Mouse (Mus musculus) stomach, adult 2 months (tissue): ENCODE data around the gene Abcb10. TPM values are rescaled to one million over a fixed set of nuclear protein-coding genes. Genes with fewer than 3 reads are reported as not detected.

ENCODE experiments used
- polyA plus RNA-seq: library from polyadenylated mRNA; depleted of rRNA; stranded (reverse); fragments of >200 nt; gene quantifications from 2 replicates; pipeline ENCODE4 v1.2.3, GENCODE M21; 2012; rRNA removed

Gene Abcb10
- polyA plus RNA-seq, result 9.5 and 11.2 TPM in 2 replicates

DNA sequence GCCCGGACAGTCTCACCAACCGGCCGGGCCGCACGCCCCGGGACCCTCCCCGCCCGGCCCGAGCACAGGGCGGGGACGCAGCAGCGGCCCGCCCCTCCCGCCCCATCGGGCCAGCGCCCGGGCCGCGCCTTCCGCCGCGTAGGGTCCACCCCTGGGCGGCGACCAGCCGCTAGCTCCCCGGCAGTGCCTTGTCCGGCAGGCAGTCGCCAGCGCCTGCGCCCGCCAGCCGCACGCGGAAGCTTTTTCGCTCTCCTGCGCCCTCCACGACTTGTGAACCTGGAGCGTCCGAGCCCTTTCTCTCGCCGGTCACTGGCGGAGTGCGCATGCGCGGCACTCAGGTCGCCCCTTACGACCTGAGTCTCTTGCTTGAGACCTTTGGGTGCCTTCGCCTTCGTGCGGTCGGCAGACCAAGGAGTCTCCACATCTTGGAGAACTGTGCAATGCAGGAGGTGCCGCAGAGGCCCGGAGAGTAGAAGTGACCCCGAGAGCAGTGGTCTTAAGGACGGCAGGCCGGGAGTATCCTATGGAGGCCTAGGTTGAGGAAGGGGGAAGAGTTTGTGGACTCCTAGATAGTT, at the start of gene Abcb10:
TSS of gene Abcb10 (minus strand) at position 297 of the 575 bp plus-strand sequence.

GRCm38 (mm10) chr8:124021237-124022227, 38.6 kb upstream of the Abcb10 start, which contains the start of the genes Taf5l and Urb2:
Gene Taf5l, minus strand, starts transcription at chr8:124021397.
Gene Urb2, plus strand, starts transcription at chr8:124021508.

DNA sequence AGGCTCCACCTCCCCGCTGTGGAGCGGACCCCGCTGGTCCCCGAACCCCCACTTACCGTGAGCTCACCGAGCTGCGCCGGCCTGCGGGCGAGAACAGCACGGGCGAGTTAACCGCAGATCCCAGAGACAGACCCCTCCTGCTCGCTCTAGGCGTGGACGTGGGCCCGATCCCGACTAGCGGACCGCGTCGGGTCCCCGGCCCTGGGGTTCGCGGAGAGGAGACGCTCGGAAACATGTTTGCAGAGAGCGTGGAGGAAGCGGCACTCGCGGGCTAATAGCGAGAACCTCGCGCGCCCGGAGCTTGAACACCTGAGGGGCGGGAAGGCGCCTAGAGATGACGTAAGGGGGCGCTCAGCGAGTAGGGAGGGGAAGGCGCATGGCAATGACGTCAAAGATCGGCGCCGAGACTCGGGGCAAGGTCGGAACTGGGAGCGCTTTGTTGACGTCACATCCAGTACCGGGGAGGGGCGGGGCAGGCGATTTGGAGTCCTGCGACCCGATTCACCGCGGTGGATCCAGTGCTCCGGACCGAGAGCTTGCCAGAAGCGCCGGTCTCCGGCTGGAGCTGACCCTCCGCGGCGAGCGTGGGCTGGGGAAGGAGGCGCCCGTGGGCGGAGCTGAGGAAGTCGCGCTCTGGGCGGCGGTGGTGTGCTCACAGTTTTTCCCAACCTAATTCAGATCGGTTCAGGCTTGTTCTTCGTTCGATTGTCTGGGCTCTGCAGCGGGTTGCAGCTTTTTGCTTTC, 33.8 kb downstream of the Abcb10 start, which contains the start of gene Nup133:
TSS of gene Nup133 (minus strand) at position 324 of the 744 bp plus-strand sequence.

Other genes with a start within 250 kb of the Abcb10 start
- gene Rab4a, start 177.1 kb downstream of the Abcb10 start, polyA plus RNA-seq, result 7.9 and 8.6 TPM in 2 replicates
- 0.24 and 0.38 TPM in 2 replicates for gene Ccsap, start 122.9 kb downstream of the Abcb10 start, polyA plus RNA-seq
- gene Acta1, start 88.4 kb downstream of the Abcb10 start, polyA plus RNA-seq, result 611 and 655 TPM in 2 replicates
- gene Nup133, start 33.9 kb downstream of the Abcb10 start, polyA plus RNA-seq, result 0.94 and 1.4 TPM in 2 replicates
- gene Taf5l, start 38.3 kb upstream of the Abcb10 start, polyA plus RNA-seq, result 12.5 and 12.7 TPM in 2 replicates
- gene Urb2, start 38.4 kb upstream of the Abcb10 start, polyA plus RNA-seq, result 1.0 and 1.6 TPM in 2 replicates
- gene Galnt2, start 248.3 kb upstream of the Abcb10 start, polyA plus RNA-seq, result 10.2 and 13.3 TPM in 2 replicates